Mouse (Mus musculus) lung, embryonic 15.5 days (tissue): ENCODE measurements around the gene Tfdp1. TPM values are rescaled to one million over a fixed set of nuclear protein-coding genes. Genes with fewer than 3 reads are reported as not detected.

Experiments
- polyA plus RNA-seq: library from polyadenylated mRNA; unstranded; fragments of >200 nt; fragmentation: Nextera tagmentation; extraction: Ambion mirVana; gene quantifications from 2 replicates; pipeline ENCODE4 v1.2.1, GENCODE M21; 2015

The Tfdp1 gene
- polyA plus RNA-seq, 1 experiment from 2014 or later = 187 TPM

Other genes starting within 250 kb of the Tfdp1 start
- gene Pcid2, start 233.3 kb upstream of the Tfdp1 start, polyA plus RNA-seq = 38.3 and 40.6 TPM in 2 replicates
- gene Cul4a, start 233.1 kb upstream of the Tfdp1 start, polyA plus RNA-seq = 94.8 and 97.4 TPM in 2 replicates
- 318 and 321 TPM in 2 replicates for gene Lamp1, start 179.6 kb upstream of the Tfdp1 start, polyA plus RNA-seq
- 6.2 and 6.6 TPM in 2 replicates for gene Grtp1, start 138.1 kb upstream of the Tfdp1 start, polyA plus RNA-seq
- 3.4 and 6.0 TPM in 2 replicates for gene Adprhl1, start 84.6 kb upstream of the Tfdp1 start, polyA plus RNA-seq
- gene Dcun1d2, start 50.6 kb upstream of the Tfdp1 start, polyA plus RNA-seq = 22.5 and 23.8 TPM in 2 replicates
- 36.8 and 41.0 TPM in 2 replicates for gene Tmco3, start 50.6 kb upstream of the Tfdp1 start, polyA plus RNA-seq
- not detected in 2 replicates for gene Atp4b, start 58.1 kb downstream of the Tfdp1 start, polyA plus RNA-seq
- gene Grk1, start 66.3 kb downstream of the Tfdp1 start, polyA plus RNA-seq = 0.03 TPM in 1 of 2 replicates, not detected in the other
- 0.67 and 0.75 TPM in 2 replicates for gene Tmem255b, start 96.4 kb downstream of the Tfdp1 start, polyA plus RNA-seq
- gene Gas6, start 155.7 kb downstream of the Tfdp1 start, polyA plus RNA-seq = 74.8 and 85.7 TPM in 2 replicates
- gene 1700029H14Rik, start 223.7 kb downstream of the Tfdp1 start, polyA plus RNA-seq = not detected in 2 replicates